Mouse (Mus musculus) activated CD4-positive, CD25-positive, alpha-beta regulatory T cell, adult 9 weeks (primary cell): ENCODE results near the gene Mei1. TPM values are rescaled to one million over a fixed set of nuclear protein-coding genes. Genes with fewer than 3 reads are reported as not detected.

Experiments used
- polyA plus RNA-seq: library from polyadenylated mRNA; unstranded; fragments of 100-300 nt; shearing (Covaris generic); gene quantifications from one replicate; pipeline ENCODE4 v1.2.1, GENCODE M21; 2017

Gene Mei1
- 0.09 TPM for polyA plus RNA-seq

GRCm38 (mm10) chr15:82069898-82070297 is at the start of gene Mei1:
TSS of gene Mei1 (plus strand) at chr15:82069996.

GRCm38 (mm10) chr15:82033762-82034161 is 36.0 kb upstream of the Mei1 start, which contains the start of gene Desi1:
TSS of gene Desi1 (minus strand) at chr15:82033862.

GRCm38 (mm10) chr15:82047080-82047883 is 22.5 kb upstream of the Mei1 start, which contains the start of gene Snu13:
TSS of gene Snu13 (minus strand) at chr15:82047598.

GRCm38 (mm10) chr15:82058719-82059201 is 11.0 kb upstream of the Mei1 start, which contains the start of gene 4930407I10Rik:
TSS of gene 4930407I10Rik (plus strand) at chr15:82059151.

GRCm38 (mm10) chr15:82127426-82128374 is 57.9 kb downstream of the Mei1 start, which contains the start of gene Ccdc134:
TSS of gene Ccdc134 (plus strand) at chr15:82127922.

GRCm38 (mm10) chr15:82146770-82147610 is 77.2 kb downstream of the Mei1 start, which contains the start of gene Srebf2:
TSS of gene Srebf2 (plus strand) at chr15:82147181.

Other genes starting within 250 kb of the Mei1 start
- gene Tob2, start 211.2 kb upstream of the Mei1 start, polyA plus RNA-seq: 79.1 TPM
- 110 TPM for gene Phf5a, start 198.1 kb upstream of the Mei1 start, polyA plus RNA-seq
- 135 TPM for gene Aco2, start 197.7 kb upstream of the Mei1 start, polyA plus RNA-seq
- 36.9 TPM for gene Polr3h, start 143.8 kb upstream of the Mei1 start, polyA plus RNA-seq
- gene Csdc2, start 133.2 kb upstream of the Mei1 start, polyA plus RNA-seq: not detected
- 10.6 TPM for gene Pmm1, start 109.1 kb upstream of the Mei1 start, polyA plus RNA-seq
- not detected for gene 1700029P11Rik, start 89.5 kb upstream of the Mei1 start, polyA plus RNA-seq
- 73.3 TPM for gene Xrcc6, start 82.2 kb upstream of the Mei1 start, polyA plus RNA-seq
- 34.1 TPM for gene Desi1, start 36.1 kb upstream of the Mei1 start, polyA plus RNA-seq
- gene Snu13, start 22.4 kb upstream of the Mei1 start, polyA plus RNA-seq: 188 TPM
- not detected for gene 4930407I10Rik, start 10.8 kb upstream of the Mei1 start, polyA plus RNA-seq
- 32.2 TPM for gene Ccdc134, start 57.9 kb downstream of the Mei1 start, polyA plus RNA-seq
- gene Srebf2, start 77.2 kb downstream of the Mei1 start, polyA plus RNA-seq: 169 TPM
- not detected for gene Shisa8, start 142.8 kb downstream of the Mei1 start, polyA plus RNA-seq
- 2.2 TPM for gene Tnfrsf13c, start 154.4 kb downstream of the Mei1 start, polyA plus RNA-seq
- gene Cenpm, start 174.8 kb downstream of the Mei1 start, polyA plus RNA-seq: 5.3 TPM
- not detected for gene 1500009C09Rik, start 182.4 kb downstream of the Mei1 start, polyA plus RNA-seq
- not detected for gene Sept3, start 204.9 kb downstream of the Mei1 start, polyA plus RNA-seq
- not detected for gene Wbp2nl, start 229.0 kb downstream of the Mei1 start, polyA plus RNA-seq